Mouse (Mus musculus): ENCODE measurements around the gene Farsa.

DNA sequence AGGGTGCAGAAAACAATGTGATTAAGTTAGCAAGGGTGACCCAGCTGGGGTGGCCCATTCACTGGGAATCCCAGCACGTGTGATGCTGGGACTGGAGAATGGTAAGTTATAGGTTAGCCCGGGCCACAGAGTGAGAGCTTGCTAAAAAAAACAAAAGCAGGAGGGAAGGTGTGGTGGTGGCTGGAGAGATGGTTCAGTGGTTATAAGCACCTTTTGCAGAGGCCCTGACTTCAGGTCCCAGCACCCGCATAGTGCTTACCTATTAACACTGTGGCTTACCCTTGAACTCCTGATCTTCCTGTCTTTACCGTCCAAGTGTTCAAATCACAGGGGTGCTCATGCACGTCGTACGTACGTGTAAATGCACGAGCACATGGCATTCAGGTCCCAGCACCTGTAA is 50.2 kb downstream of the Farsa start:
- TF ChIP-seq USF1 (IDR thresholded peaks at IDR 0.05; ENCODE audit: low read depth), result no peak
- no peak for TF ChIP-seq CTCF (IDR thresholded peaks at IDR 0.05; ENCODE audit: control insufficient read depth, insufficient read depth, insufficient read length)
- TF ChIP-seq MYOG (IDR thresholded peaks at IDR 0.05; ENCODE audit: control insufficient read depth, extremely low read depth, insufficient read length), result no peak
- TF ChIP-seq CEBPB (IDR thresholded peaks at IDR 0.05; ENCODE audit: low read depth), result no peak
